Mouse (Mus musculus) mature B cell (primary cell): ENCODE results near the gene Arhgap1.
"Not testable (repeated sequence)": the region's sequence is repeated elsewhere in the genome, so short reads cannot be mapped to it uniquely, and the experiment has no call there.

ENCODE experiments used
- in situ Hi-C: fragments of 300-500 bp; cut with MboI; formaldehyde crosslinking; loops from 2 replicates; pipeline ENCODE4 v1.14.3; 2019

The Arhgap1 gene

DNA sequence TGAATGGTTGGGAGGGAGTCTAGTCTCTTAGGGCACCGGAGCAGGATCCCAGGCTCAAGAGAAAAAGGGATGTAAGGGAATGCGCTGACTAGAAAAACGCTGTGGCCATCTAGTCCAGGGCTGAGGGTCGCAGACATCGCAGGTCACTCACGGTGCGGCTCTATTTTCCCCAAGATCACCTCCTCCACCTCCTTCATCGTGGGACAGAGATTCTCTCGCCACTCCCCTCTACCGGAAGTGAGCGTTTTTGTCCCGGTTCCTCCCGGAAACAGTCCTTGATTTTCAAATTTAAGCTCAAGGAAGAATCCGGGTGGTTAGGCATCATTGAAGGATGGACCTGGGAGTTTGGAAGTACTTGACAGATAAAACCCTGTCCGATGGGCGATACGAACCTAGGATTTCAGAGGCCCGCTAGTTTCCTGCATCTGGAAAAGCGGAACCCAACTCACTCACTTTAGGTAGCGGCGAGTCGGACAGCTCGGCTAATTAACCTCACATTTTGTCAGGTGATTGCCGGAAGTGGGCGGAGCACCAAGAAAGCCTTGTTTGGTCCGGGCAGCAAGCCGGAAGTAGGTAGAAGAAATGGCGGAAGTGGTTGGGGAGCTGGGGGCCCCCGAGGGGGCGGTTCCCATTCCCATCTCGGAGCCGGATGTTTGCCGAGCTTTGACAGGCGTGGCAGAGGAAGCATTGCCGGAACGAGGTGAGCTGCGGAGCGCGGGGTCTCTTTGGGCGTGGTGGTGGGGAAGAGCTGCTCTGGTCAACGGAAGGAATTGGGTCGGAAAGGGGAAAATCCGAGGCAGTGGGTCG is at the start of gene Arhgap1, which contains the start of gene Zfp408:
Arhgap1 (plus strand) TSS at position 308 of the 807 bp plus-strand sequence.
Zfp408 (minus strand) TSS at position 239 of the 807 bp plus-strand sequence.
- in situ Hi-C loops, result no loop called here

DNA sequence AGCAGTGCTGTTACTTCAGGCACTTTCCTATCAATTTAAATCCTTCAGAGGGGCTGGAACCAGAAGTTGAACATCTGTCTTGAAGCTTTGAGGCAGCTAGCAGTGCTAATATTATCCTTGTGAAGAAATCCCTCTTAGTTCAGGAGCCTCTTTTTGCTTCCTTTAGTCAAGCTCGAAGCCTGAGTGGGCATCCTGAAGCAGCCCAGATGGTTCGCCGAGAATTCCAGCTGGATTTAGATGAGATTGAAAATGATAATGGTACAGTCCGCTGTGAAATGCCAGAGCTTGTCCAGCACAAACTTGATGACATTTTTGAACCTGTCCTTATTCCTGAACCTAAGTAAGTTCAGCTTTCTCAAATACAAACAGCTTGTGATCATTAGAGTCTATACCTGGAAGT is 49.2 kb upstream of the Arhgap1 start:
- in situ Hi-C loops, result no loop called here

DNA sequence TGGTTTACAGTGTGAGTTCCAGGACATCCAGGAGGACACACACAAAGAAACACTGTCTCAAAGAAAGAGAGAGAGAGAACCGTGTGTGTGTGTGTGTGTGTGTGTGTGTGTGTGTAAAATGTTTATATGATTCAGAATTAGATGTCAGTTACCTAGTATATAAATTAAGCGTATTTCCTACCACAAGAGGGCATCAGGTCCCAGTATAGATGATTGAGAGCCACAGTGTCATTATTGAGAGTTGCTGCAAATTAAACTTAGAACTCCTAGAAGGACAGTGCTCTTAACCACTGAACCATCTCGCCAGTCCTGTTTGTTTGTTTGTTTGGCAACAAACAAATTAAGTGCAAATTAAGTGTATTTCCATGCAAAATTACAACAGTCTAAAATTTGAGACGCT is 47.3 kb upstream of the Arhgap1 start:
- in situ Hi-C loops, result no loop called here

DNA sequence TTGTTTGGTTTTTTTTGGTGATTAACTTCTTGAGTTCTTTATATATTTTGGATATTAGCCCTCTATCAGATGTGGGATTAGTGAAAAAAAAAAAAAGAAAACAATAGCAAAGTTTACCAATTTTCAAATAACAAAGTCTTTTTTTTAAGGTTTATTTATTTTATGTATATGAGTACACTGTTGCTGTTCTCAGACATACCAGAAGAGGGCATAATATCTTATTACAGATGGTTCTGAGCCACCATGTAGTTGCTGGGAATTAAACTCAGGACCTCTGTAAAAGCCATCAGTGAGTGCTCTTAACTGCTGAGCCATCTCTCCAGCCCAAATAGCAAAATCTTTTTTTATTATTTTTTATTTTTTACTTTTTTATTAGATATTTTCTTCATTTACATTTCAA is 40.3 kb upstream of the Arhgap1 start:
- in situ Hi-C loops, result not testable (repeated sequence)

DNA sequence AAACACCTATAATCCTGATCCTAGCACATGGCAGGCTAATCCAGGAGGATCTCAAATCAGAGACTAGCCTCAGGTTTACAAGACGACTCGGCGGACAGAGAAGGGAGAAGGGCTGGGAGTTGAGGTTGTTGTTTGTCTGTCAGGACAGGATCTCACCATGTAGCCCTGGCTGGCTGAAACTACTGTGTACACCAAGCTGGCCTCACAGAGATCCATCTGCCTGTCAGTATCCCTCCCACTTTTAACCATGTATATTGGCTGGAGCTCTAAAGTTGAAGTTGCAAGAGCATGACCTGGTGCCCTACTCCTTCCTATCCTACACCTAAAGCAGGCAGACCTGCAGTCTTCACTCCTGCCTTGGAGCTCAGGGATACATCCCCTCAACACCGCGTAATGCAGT is 27.3 kb upstream of the Arhgap1 start:
- in situ Hi-C loops, result no loop called here

DNA sequence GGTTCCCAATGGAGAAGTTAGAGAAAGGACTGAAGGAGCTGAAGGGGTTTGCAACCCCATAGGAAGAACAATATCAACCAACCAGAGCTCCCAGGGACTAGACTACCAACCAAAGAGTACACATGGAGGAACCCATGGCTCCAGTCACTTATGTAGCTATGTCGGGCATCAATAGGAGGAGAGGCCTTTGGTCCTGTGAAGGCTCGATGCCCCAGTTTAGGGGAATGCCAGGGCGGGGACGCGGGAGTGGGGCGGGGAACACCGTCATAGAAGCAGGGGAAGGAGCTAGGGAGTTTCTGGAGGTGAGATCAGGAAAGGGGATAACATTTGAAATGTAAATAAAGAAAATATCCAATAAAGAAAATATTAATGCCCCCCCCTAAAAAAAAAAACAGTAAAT is 26.3 kb upstream of the Arhgap1 start:
- in situ Hi-C loops, result not testable (repeated sequence)

DNA sequence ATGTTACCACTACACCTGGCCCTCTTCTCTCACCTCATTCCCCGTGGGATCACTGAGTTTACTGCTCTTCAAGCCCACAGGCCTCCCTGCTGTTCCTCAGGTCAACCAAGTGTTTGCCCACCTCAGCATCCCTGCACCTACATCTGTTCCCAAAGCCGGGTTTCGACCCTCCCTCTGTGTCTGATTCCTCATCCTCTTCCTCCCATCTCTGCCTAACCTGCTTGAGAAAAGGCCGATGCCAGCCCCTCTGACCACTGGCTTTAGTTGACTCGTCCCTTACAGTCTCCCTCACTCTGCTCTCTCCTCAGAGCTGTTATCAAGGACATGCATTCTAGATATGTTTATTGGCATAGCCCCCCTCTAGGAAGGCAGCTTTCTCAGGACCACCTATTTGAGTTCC is 22.2 kb upstream of the Arhgap1 start:
- in situ Hi-C loops, result no loop called here

DNA sequence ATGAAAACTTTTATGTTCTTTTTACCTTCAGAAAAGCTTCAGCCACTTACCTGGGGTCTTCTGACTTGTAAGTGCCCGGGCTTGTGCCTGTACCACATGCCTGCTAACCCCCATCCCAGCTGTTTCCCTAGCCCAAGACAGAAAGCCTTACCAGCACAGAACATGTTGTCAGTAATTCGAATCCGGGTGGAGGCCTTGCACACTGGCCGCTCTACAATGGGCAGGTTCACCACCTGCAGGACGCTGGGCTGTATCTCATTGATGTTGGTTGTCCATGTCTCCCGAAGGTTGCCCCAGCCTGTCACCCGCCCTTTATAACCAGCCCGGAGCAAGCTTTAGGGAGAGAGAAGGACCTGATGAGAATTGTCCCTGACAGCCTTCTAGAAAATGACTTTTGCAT is 21.5 kb upstream of the Arhgap1 start:
- in situ Hi-C loops, result no loop called here

DNA sequence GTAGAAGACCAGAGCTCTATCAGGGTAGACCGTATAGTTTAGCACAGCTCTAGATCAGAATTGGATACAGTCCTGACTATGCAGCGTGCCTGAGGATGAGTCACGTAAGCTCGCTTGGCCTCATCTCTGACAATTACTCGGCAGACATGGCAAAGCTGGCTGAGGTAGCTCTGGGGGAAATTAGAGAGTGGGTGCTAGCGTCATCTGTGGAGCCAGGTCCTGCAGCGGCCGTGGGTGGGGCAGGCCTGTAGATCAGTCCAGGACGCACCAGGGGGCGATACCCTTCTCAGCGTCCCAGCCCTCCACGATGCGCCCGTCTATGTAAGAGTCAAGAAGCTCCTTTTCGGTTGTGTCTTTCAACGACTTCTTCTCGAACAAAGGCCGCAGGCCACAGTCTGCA is 20.0 kb upstream of the Arhgap1 start:
- in situ Hi-C loops, result no loop called here

DNA sequence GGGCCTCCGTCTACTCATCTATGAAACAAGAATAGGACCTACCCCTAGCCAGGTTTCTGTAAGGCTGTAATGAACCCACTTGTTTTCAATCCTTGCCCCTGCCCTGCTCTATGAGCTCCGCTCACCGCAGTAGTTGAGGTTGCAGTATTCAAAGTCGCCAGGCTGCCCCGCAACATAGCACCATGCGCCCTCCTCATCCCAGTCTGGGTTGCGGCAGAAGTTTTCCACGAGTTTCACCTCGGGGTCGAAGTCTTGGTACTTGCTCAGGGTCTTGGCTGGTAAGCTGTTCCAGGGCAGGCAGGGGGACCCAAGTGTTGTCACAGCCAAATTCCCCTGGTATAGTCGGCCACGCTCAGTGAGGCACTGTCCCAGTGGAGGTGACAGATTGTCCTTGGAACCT is 19.3 kb upstream of the Arhgap1 start:
- in situ Hi-C loops, result no loop called here

DNA sequence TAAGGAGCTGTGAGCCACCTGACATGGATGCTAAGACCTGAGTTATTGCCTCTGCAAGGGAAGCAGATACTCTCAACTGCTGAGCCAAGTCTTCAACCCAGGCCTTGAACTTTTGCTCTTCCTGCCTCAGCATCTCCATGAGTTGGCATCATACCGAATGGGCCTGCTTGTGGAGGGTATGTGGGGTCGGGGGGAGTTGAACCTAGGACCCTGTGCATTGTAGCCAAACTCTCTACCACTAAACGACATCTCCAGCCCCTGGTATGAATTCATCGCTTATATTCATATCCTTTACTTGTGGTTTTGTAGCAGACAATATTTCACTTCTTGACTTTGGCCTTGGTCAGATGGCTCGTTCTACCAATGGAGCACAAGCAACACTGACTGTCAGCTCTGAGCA is 17.8 kb upstream of the Arhgap1 start:
- in situ Hi-C loops, result no loop called here

DNA sequence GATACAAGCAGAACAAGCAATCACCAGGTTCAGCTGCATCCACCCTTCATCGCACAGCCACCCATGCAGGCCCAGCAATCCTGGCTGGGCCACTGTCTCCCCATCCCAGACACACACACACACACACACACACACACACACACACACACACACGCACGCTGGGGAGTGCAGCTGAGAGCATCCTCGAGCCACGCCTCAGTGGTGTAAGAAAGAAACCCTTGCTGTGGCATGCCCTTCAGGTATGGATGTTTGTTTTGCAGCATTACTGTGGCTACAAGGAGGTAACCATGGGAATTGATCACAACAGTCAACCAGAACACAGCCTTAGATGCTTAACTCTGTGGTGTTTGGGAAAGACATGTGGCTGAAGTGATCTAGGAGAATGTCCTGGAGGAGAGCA is 17.3 kb upstream of the Arhgap1 start:
- in situ Hi-C loops, result no loop called here

DNA sequence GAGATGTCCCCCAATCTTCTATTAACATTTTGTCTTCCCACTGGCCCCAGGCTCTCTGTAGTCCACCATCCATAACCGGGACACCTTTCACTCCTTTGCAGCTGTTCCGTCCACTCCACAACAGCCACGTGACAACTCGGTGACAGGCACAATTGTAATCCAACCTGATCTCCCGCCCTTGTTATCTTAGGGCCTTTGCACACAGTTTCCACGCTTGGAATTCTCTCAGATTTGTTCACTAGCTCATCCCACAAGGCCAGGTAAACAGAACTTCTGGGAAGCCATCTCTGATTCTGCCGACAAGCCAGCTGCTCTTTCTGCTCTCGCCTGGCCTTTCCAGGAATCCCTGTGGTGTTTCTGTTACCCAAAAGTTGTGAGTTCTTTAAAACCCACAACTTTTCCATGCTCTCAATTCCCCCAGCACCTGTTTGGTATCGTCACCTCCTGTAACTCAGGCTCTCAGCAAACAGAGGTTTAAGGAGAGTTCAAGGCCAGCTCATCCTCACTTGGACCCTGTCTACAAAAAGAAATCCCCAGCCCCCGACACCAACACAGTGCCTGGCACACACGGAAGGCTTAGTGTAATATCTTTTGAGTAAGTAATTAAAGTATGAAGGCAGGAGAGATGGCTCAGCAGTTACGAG is 16.2 kb upstream of the Arhgap1 start:
- in situ Hi-C loops, result no loop called here

DNA sequence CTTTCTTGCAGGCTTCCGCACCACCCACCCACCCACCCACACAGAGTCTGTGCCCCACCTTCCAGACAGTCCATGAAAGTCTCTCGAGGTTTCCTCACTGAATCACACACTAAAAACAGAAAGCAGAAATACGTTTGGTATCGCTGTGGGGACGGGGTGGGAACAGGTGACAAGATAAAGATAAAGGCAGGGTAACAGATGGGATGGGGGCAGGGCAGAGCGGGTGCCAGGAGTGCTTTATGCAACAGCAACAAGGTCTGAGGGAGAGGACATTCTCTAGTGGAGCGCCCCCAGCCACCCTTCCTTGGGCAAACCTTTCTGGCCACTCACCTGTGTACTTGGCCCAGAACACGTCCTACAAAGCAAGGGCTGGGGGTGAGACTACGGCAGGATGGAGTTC is 14.8 kb upstream of the Arhgap1 start:
- in situ Hi-C loops, result no loop called here

DNA sequence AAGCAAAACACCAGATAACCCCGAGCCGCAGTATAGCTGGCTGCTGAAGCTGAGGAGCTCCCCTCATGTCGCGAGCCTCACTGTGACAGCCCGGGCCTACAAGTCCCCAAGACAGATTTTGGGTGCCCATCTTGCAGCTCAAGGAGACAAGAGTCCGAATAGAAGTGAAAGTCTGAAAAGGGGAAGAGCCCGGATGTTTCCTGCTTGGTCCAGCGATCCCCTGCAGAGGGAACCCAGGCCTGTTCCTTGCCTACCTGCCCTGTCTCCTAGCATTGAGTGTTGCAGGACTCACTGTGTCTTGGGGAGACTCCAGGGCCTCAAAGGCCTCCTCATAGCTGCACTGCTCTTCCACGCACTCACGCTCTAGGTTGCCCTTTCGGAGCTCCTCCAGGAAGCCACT is 14.2 kb upstream of the Arhgap1 start:
- in situ Hi-C loops, result no loop called here

DNA sequence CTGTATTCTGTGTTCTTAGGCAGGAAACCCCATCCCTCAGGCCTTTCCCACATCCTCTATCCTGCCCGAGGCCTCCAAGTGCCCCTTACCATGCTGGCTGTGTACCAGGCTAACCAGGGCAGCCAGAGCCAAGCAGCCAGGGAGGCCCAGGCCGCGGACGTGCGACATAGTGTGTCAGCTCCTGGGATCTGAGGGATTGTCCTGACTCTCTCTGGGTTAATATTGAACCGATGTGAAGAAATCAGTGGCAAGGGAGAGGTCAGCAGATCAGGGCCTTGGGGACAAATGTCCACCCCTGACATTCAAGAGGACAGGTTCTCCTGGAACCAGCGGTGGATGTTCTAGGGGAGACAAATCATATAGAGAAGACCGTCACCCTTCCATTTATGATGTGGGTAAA is 13.4 kb upstream of the Arhgap1 start, which contains the start of gene F2:
F2 (minus strand) TSS at position 186 of the 400 bp plus-strand sequence.
- in situ Hi-C loops, result no loop called here

DNA sequence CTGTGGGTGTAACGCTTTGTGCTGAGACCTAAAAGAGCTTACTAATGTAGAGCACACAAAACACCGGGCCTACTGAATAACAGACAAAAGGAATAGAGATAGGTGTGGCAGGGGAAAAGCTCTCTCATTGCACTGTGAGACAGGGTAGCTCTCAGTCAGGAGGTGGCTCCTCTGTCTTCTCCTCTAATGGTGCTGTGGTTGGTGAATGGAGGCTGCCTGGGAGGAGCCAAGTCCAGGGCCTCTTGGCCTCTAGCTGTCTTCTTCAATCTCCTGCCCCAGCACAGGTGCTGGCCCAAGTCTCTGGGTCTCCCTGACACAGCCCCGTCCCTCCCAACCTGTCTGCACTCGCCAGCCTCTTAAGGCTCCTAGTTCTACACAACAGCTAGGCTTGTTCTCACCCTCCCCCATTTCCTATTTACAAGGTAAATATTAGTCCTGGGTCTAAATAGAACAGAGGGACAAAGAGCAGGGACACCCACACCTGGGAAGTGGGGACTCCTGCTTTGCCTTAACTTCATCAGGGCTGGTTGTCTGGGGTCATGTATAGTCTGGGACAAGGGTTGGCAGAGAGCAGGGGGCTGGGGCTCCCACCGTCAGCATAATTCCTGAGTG is 12.8 kb upstream of the Arhgap1 start:
- in situ Hi-C loops, result no loop called here

DNA sequence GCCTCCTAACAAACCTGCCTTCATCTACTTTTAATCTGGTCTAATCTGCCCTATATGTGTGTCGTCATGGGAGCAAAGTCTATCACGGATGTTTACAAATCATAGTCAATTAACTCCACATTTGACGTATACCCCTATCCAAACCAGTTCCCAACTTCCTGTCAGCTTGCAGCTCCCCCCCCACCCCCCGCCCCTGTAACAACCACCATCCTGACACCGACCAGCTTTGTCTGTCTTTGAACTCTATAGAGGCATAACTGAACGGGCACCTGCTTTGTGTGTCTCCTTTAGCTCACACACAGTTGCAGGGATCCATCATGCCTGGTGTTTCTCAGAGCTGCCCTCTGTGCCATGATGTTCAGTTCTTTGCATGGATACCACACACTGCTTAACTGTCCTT is 10.7 kb upstream of the Arhgap1 start:
- in situ Hi-C loops, result no loop called here

DNA sequence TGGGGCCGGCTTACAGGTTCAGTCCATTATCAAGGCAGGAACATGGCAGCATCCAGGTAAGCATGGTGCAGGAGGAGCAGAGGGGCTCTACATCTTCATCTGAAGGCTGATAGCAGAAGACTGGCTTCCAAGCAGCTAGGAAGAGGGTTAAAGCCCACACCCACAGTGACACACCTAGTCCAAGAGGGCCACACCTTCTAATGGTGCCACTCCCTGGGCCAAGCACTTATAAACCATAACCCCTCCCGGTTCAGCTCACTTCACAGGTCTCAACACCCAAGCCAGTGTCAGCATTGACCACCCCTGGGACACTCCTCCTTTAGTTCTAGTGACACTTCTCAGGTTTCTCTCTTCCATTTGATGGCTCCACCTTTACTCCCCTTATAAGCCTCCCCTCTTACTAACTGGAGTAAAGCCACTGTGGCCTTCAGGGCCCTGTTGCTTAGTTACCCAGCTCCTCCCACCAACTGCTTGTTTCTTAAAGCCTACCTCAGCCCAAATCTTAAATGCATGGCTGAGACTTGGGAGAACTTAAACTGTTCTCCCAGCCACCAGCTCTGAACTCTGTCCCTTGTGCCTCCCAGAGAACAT is 6.7 kb upstream of the Arhgap1 start:
- in situ Hi-C loops, result no loop called here

DNA sequence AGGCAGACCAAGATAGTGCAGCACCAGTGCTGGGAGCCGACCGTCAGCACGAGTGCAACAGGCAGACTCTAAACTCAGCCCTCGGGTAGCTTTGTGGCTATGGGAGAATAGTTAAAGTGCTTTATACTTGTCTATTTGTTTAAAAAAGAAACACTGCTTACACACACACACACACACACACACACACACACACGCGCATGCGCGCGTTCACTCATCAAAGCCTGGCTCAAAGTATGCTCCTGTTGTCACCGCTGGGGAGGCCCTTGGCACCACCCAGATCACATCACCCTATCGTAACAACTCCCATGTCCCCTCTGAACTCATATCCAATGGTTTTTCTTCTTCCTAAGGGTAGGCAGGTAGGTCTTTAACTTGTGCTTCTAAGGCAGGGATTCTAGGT is 5.6 kb upstream of the Arhgap1 start:
- in situ Hi-C loops, result no loop called here

DNA sequence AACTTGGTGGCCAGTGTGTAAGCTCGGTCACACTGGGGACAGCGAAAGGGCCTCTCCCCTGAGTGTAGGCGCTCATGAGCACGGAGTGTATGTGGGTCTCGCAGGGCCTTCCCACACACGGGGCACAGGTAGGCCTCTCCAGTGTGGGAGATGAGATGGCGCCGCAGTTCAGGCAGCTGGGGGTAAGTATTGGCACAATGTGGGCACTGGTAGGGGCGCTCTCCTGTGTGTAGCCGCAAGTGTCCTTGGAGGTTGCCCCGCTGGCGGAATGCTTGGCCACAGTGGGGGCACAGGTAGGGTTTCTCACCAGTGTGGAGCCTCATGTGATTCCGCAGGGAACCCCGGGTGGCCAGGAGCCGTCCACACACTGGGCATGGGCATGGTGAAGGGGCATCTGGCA is 4.3 kb upstream of the Arhgap1 start:
- in situ Hi-C loops, result no loop called here

DNA sequence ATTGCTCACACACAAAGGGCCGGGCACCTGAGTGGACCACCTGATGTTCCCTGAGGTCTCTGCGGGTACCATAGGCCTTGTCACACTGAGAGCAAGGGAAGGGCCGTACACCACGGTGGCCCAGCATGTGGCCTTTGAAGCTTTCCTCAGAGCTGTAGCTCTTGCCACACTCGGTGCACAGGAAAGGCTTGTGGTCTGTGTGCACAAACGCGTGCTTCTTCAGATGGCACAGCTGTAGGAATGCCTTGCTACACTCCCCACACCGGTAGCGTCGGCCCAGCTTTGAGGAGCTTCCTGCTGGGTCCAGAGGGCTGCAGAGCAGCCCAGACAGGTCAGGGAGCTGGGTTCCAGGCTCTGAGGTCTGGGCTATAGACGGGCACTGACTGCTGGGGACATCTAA is 3.8 kb upstream of the Arhgap1 start:
- in situ Hi-C loops, result no loop called here

DNA sequence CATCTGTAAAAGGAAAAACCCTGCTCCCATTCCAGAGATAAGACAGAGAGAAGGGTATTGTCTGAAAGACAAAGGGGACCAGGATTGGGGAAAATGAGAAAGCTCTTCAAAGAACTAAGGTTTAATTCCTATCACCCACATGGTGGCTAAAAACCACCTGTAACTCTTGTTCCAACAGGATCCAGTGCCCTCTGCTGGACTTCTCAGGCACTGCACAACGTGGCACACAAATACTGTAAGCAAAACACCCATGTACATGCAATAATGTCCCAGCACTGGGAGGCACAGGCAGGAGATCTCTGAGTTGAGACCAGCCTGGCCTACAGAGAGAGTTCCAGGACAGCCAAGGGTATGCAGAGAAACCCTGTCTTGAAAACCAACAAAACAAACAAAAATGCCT is 2.9 kb upstream of the Arhgap1 start:
- in situ Hi-C loops, result no loop called here
